Mouse (Mus musculus) inflammation-experienced regulatory T-cells, adult 6 months (primary cell): ENCODE measurements around the gene Eif4e2. TPM values are rescaled to one million over a fixed set of nuclear protein-coding genes. Genes with fewer than 3 reads are reported as not detected.

Source experiments
- ATAC-seq: one replicate; pipeline ENCODE4 v1.8.0; 2017
- polyA plus RNA-seq, 3 experiments: library from polyadenylated mRNA; unstranded; fragments of 100-300 nt; shearing (Covaris generic); gene quantifications; one replicate each; pipeline ENCODE4 v1.2.1; 2017

The Eif4e2 gene
- polyA plus RNA-seq, 3 experiments from 2014 or later, result 95.8 to 185 (median 116) TPM

DNA sequence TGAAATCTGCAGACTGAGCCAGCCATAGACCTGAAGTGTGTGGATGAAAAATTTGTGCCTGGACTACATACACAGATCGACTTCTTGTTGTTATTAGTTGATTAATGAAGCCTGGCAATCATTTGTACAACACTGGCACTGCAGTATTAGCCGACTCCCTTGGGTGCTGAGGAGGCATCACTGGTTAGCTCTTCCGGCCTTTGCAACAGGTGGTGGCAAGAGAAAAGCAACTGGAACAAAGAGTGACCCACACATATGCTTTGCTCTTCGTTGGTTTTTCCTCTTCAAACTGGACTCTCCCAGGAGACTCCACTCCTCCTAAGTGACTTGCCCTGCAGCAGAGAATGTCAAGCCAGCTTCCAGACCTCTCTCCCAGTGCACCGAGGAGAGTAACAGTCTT, 9.9 kb upstream of the Eif4e2 start:
- ATAC-seq, result no peak

DNA sequence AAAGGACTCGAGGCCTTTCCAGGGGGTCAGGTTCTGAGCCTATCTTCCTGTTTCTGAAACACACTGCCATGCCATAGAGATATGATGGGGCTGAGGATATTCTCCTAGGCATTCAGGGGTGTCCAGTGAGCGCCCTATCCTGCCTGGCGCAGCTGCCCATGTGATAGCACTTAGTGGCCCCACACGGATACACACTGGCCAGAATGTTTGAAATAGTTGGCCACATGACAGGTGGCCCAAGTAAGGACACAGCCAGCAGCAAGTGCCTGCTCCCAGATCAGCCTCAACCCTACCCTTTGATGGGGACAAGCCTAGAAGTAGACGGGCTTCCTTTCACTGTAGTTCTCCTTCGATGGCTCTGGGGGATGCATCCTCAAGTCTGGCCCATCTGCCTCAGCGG, 9.2 kb upstream of the Eif4e2 start, which contains the start of gene Chrng:
Chrng (plus strand) TSS at position 193 of the 400 bp plus-strand sequence.
- ATAC-seq, result no peak

DNA sequence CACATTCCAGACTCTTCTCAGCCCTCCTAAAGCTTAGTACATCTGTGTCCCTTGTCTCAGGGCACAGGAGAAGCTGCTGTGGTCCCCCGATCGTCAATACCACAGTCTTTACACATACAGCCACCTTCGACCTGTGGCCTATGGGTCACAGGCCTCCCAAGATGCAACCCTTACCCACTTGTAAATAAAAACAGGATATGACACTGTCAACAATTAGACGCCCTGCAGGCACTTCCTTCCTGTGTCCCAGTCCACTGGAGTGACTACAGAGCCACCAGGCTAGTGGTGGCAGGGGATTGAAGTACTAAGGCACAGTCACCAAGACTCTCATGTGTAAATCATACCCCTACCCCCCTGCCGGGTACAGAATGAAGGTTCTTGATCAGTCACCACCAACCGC, 8.7 kb upstream of the Eif4e2 start:
- ATAC-seq, result no peak

DNA sequence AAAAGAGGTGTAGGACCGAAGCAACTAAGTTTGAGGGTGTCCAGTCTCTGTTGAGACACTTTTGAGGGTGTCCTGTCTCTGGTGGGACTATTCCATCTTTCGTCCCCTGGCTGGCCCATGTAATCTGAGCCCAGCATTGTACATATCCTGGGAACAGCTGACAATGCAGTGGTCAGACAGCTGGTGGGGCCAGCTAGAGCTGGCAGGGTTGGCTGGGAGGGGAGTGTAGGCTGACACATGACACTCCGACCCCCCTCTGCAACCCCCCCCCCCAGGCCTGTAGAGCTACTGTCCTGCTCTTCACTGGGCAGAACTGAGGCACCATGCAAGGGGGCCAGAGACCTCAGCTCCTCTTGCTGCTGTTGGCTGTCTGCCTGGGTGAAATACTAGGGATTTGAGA, 8.2 kb upstream of the Eif4e2 start:
- ATAC-seq, result no peak

DNA sequence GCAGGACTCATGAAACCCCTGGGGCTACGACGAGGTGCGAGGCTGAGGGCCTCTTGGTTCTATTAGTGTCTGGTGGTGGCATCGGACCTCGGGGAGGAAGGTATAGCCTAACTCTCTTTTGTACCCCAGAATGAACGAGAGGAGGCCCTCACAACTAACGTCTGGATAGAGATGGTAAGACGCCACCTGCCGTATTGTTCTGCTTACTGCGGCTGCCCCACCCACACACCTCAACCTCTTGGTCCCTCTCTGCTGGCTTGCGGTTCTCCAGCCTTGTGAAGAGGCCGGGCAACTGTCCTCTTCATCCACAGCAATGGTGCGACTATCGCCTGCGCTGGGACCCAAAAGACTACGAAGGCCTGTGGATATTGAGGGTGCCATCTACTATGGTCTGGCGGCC, 7.4 kb upstream of the Eif4e2 start:
- no peak for ATAC-seq

DNA sequence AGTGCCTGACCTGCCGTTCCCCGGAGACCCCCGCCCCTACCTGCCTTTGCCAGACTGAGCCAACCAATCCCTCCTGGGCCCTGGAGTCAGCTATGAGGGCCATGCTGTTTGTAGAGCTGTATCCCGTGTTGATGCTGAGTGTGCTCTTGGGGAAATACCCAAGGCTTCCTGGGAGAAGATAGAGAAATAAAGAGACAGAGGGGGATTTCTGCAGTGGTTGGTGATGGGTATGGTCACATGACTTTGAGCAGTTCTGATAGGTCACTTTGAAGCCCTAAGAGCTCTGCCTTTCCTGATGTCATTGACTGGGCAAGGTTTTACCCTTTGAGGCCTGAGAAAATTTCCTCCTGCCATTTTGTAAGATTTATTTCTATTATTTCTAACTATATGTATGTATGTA, 2.3 kb upstream of the Eif4e2 start:
- no peak for ATAC-seq

DNA sequence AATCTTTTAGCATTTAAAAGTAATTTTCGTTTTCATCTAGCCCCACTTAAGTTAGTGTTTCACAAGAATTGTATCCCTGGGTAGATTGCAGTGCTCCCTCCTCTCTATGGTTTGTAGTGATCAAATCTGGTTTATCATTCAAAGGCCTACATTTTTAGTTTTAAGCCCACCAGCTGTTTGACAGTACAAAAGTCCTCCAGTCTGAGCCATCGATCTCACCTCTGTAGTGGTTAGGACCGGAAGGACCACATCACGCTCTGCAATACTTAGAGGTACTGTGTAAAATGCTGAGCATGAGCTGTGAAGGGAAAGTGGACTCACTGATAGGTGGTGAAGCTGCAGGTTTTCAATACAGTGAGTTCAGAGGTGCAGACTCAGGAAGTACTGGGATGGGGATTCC, 1.0 kb downstream of the Eif4e2 start:
- ATAC-seq, result peak; percentile 27

DNA sequence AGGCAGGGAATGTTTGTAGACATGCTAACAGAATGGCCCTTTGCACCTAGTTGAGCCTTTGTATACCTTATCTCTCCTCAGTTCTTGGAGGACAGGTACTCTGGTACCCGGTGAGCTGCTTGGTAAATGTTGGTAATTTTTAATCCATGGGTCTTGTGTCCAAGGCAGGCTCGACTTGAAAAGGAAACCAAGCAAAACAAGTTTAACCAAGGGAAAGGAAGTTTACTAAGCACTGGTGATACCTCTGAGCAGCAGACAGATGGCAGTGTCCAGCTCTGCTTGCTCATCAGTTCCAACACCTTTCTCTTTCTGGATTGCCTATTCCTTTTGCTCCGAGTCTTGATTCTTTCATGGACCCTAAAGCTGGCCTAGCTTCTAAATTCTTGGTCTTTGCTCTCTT, 4.2 kb downstream of the Eif4e2 start:
- ATAC-seq, result no peak

DNA sequence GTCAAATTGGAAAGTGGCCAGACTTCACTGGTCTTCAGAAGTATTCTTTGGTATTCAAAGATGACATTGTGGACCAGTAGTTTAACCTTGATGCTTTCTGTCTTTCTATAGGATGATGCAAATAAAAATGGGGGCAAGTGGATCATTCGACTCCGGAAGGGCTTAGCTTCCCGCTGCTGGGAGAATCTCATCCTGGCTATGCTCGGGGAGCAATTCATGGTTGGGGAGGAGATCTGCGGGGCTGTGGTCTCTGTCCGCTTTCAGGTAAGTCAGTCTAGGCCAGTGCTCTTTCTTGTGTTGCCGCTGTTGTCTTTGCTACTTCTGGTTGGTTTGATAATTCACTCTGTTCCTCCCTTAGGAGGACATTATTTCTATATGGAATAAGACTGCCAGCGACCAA, 12.0 kb downstream of the Eif4e2 start:
- ATAC-seq, result no peak

DNA sequence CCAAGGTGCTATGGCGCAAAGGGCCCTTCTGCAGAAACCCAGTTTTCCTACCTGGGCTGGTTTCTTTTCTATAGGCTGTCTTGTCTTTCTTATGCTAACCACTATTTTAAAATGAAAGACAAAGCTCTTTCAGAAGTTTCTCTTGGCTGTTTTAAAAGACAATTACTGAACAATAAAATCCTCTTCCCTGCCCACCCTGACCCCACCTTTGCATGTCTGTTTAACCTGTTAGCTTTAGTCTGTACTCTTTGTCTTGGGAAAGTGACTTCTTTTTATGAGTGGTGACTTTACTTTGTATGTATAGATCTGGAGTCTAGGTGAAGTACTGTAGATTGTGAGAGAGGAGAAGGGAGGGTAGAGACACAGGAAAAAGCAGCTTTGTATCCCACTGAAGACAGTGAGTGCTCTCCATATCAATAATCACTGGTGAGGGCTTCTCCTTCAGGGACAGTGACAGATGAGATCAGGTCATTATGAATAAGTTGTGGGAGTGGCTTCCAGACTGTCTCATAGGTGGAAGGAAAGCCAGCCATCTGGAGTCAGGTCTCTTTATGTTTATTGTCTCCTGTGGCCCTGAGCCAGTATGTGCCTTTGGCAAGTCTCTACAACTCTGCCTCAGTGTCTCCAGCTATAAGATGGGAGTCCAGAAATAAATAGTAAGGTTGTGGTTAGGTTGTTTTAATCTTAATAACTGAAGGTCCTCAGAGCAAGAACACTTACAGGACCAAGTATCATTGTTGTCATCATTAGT, 12.9 kb downstream of the Eif4e2 start:
- ATAC-seq, result no peak

DNA sequence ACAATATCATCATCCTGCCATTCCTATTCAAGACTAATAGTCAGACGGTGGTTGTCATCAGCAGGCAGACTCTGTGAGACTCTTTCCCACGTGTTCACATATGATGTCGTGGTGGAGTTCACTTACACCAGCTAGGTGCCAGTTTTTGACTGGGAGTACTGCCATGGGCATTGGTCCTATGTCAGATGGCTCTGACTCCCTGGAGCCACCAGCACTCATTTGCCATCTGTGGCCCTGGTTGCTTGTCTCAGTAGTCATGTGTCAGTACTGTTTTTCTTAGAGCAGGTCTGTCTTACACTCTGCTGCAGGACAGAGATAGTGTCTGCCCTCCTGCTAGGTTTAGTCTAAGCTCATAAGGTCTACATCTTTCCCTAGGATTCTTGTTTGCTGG, 13.4 kb downstream of the Eif4e2 start:
- ATAC-seq, result no peak

DNA sequence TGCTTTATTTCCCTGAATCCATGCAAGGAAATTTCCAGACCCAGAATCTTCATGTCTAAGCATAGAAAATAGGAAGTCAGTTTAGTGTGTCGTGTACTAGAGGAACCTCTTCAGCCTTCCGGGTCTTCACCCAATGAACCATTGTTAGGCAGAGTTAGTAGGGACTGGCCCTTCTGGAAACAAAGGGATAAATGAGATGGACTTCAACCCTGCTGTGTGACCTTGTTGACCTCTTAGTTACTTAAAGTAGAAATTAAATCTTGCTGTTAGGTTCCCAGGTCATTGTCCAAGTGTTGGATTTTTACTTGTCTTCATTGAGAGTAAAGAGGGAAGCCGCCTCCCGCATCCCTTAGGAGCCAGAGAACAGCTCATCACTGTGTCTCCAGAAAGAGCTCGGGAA, 16.9 kb downstream of the Eif4e2 start:
- ATAC-seq, result no peak

DNA sequence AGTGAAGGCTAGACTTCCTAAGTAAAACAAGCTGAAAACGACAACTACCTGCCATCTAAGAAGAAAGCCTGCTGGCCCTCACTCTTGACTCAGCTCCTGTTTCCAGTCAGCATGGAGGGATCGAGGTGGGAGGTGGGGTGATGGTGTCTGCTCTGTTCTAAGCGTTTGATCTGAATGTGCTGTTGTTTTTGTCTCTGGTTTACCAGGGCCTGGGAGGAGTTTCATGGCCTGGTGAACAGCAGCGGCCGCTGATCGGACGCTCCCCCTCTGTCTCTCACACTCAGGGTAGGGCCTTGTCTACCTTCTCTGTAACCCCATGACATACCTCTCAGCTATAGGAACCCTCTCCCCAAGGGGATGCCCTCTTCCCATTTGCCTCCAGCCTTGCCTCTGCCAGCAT, 18.5 kb downstream of the Eif4e2 start:
- ATAC-seq, result no peak

DNA sequence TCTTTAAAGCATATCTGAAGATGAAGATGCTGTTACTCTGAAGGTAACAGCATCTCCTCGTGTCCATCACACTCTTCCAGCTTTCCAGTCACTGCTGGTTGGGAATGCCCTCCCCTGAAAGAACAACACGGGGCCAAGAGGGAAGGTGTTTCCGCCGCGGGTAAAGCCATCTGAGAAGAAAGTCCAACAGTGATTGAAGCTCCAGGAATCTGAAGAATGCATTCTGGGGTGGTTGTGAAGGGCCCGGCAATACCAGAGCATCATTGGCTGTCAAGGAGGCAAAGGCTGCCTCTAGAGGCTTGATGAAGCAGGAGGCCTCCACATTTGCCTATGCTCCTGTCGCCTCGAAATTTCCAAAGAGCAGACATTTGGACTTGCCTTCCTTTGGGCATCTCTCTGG, 25.3 kb downstream of the Eif4e2 start:
- no peak for ATAC-seq

DNA sequence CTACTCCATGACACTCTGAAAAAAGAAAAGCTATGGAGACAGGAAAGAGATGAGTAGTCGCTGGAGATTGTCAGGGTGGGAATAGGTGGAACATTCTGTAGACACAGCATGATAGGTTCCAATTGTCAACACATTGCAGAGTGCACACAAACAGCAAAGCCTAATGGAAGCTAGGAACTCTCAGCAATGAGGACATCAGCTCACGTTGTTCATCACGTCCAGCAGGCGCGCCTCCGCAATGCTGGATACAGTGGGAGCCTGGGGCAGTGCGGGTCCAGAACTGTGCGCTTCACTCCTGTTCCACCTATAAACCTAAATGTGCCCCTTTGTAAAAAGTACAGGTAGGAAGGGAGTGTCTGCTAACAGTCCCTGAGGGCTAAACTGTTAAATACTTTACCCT, 29.3 kb downstream of the Eif4e2 start:
- no peak for ATAC-seq

DNA sequence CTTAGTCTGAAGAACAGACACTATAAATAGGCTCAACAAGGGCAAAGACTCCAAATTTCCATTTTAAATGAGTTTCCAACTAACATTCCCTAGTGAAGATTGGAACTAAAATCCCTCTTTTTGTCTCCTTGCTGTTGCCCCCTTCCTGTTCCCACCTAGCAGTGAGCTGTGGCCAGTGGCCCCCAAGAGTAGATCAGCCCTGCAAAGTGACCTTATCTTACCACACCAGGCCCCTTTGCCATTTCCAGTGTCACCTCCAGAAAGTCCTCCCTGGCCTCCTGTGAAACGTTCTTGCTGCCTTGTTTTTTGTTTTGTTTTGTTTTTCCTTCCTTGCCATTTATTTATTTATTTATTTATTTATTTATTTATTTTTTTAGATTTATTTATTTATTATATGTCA, 31.7 kb downstream of the Eif4e2 start:
- ATAC-seq, result no peak

DNA sequence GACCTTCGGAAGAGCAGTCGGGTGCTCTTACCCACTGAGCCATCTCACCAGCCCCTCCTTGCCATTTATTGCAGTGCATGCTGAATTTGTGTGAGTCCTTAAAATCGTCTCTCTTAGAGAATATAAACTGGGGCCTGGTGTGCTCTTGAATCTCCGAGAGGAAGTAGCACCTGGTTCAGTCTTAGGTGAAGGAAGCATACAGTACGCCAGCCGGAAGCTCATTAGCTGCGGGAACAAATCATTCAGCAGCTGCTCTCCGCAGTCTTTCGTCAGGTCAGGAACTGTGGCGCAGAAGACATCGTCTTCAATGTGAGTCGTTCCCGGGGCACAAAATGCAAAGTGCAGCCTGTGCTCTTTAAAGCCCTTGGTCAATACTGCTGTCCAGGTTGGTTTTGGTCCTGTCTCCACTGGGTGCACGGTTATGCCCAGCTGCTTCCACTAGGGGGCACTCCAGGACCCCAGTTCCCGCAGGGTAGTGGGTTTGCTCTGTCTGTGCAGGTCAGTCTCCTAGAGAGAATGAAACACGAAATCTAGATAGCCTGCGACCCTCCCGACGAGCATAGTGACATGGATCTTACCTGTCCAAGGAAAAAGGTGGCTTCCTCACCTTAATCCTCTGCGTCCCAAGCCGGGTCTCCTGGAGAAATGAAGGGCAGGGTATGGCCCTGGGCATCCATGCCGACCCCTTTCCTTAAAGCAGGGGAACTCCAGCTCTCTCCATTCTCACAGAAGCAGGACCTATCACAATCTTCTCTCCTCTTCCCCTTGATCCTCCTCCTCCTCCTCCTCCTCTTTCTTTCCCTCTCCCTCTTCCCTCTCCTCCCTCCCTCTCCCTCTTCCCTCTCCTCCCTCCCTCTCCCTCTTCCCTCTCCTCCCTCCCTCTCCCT, 32.5 kb downstream of the Eif4e2 start:
- ATAC-seq, result peak; percentile 67

DNA sequence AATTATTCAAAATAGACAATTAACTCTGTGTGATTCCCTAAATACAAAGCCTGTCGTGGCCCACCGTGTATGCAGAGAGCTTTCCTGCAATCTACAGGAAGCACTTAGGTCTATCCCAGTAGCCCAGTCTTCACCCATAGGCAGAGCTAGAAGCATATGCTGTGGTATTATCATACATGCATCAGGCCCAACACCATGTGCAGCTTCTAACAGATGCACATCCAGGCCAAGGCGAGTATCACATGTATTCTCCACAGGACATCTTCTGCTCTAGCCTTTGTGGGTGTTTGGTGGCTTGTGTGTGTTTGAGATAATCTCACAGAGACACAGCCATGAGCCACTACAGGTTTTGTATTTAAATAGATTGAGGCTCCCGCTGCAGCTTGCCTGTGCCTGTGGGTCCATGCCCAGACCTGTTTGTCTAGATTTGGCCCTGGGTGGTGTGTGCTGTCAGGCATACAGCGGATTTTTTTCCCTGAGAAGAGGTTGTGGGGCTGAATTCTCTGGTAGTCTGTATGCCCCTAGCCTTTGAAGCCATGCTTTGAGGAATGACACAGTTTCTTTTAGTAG, 38.4 kb downstream of the Eif4e2 start:
- ATAC-seq, result no peak

DNA sequence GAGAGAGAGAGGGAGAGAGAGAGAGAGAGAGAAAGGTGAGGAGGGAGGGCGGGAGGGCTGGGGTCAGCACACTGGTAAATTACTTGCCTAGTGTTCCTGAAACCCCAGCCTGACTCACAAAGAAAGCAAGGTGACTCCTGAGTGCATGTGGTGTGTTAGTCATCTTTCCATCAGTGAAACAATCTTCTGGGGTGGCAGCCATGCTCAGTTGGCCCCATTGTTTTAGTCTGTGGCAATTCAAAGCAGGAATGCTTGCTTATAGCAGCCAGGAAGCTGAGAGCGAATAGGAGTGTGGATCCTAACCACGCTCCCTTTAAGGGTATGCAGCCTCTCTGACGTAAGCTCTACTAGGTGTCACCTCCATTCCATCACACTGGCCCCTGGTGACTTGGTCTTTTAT, 41.5 kb downstream of the Eif4e2 start:
- no peak for ATAC-seq

DNA sequence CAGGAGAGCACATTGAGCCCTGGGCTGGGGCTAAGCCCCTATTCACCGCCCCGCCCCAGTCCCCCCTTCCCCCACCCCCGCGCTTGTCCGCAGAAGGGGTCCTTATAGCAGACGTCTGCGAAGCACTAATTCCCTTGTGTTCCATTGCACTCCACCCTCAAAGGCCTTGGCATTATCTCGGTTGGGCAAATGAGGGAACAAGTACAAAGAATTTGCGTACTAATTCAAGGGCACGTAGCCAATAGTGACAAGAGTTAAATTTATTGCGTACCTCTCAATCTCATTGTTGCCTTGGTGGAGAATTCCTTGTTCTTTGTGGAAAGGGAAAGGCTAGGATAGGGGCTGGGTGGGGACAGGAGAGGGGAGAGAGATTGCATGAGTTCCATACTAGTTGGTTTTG, 44.0 kb downstream of the Eif4e2 start:
- ATAC-seq, result no peak

DNA sequence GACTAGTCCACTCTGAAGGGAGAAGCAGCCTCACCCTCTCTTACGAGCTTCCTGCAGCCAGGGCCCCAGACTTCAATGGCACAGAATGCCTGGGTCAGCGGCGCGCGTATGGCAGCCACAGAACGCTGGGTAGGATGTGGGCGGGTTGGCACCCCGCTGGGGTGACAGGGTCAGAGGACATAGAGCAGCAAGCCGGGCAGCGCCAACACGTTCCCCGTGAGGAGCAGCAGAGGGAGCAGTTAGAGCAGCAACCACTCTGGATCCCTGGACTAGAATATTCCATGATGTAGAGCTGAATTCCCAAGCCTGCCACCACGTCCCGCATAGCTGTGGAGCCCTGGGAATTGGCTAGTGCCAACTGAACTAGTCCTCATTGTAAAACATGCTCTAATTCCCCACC, 44.8 kb downstream of the Eif4e2 start:
- no peak for ATAC-seq

DNA sequence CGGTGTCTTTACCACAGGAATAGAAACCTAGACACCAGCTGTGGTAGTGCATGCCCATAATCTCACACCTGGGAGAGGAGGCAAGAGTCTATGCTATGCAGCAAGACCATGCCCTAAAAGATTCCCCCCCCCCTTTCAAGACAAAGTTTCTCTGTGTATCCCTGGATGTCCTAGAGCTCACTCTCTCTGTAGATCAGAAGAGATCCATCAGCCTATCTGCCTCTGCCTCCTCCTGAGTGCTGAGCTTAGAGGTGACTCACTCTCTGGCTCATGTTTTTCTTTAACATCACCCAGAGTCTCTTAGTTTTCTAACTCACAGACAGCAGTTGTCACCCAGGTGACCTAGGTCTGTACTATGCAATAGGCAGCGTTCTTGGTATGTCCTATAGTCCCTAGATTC, 45.6 kb downstream of the Eif4e2 start:
- ATAC-seq, result no peak

DNA sequence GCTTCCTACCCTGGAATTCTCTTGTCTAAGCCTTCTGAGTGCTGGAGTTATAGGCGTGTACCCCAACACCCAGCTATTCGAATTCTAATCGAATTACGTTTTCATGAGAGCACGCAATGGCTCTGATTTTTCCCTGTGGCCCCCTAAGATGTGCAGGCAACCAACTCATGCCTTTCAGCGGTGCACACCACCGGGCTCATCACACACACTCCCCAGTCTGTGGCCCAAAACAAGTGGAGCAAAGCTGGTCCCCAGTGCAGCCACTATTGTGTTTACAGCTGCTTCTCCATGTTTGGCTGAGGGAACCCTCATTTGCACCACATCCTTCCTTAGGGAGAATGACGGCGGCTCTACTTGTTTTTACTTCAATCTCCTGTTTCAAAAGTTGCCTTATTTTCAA, 49.5 kb downstream of the Eif4e2 start:
- ATAC-seq, result no peak

DNA sequence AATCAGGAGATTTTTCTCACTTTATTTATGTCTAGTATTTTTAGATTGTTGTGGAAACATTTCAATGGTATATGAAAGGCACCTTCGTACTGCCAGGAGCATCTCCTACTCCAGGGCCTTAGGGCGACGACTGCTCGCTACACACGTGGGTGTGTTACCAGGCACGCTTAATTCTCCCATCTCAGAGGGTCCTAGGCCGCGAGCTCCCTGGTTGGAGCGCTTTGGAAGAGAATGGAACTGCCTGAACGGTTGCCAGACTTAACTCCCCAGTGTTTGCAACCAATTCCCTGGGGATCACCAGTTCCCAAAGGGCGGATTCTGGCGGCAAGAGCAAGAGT, 50.1 kb downstream of the Eif4e2 start:
- ATAC-seq, result no peak
